Mouse (Mus musculus): ENCODE data around the gene Rnf34. TPM values are rescaled to one million over a fixed set of nuclear protein-coding genes. Genes with fewer than 3 reads are reported as not detected.
A peak's percentile ranks its signal among the peaks of the same experiment; 100 is the strongest.

The Rnf34 gene
- polyA plus RNA-seq, 1 experiment from 2014 or later = 32.4 TPM

- no peak overlapping the region for H3K4me3 ChIP-seq
- no peak overlapping the region for H3K4me2 ChIP-seq
- no peaks in the 10 kb centered on the region for H3K27me3 ChIP-seq (replicated peaks)
- H3K36me3 ChIP-seq = 0 out of 2 replicates have a peak, but pooled peaks cover 4% of the 10 kb centered on the region
- WGBS = 76% methylated on average over 8 of the region's 8 CpGs
- ATAC-seq (ENCODE audit: insufficient number of reproducible peaks, low FRiP score) = no peak
- H3K9me3 ChIP-seq (replicated peaks) = no peaks in the 10 kb centered on the region
- peaks cover 30% of the 10 kb centered on the region for H3K4me1 ChIP-seq (replicated peaks)
- H3K27ac ChIP-seq (ENCODE audit: poor library complexity, severe bottlenecking) = no peak overlapping the region
- no peak overlapping the region for H3K9ac ChIP-seq
These were observed 38.2 kb downstream of the Rnf34 start for GRCm38 (mm10) chr5:122887926-122888611.

DNA sequence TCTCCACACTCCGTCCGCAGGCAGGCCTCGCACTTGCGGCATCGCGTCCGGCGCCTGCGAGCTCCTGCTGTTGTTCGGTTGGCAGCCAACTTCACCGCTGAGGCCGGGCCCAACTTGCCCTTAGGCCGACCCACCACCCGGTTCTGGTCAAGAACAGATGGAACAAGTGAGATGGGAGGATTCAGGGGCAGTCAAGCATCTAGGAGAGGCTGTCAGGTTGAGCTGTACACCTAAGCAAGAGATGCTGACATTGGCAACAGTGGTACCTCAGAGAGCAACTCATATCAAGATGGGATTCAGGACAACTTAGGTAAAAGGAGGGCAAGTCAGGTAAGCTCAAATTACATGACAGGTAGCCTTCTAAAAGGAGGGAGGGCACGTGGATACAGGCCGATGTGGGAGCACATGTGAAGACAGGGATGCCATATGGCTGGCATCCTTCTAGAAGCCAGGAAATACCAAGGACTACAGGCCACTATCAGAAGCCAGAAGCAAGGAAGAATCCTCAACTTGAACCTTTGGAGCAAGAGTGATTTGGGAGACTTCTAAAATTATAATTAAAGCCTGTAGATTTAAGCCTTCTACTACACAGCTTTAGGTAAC, 38.9 kb downstream of the Rnf34 start:
- H3K27ac ChIP-seq (ENCODE audit: poor library complexity, severe bottlenecking) = no peak overlapping the region
- no peaks in the 10 kb centered on the region for H3K27me3 ChIP-seq (replicated peaks)
- H3K4me3 ChIP-seq = no peak overlapping the region
- H3K4me2 ChIP-seq = no peak overlapping the region
- peaks cover 28% of the 10 kb centered on the region for H3K4me1 ChIP-seq (replicated peaks)
- 88% methylated on average over 16 of the region's 16 CpGs for WGBS
- H3K9me3 ChIP-seq (replicated peaks) = no peaks in the 10 kb centered on the region
- no peak overlapping the region for H3K9ac ChIP-seq
- no peak for ATAC-seq (ENCODE audit: insufficient number of reproducible peaks, low FRiP score)
- 0 out of 2 replicates have a peak, but pooled peaks cover 4% of the 10 kb centered on the region for H3K36me3 ChIP-seq

GRCm38 (mm10) chr5:122890396-122890795, 40.5 kb downstream of the Rnf34 start:
- H3K27ac ChIP-seq (ENCODE audit: poor library complexity, severe bottlenecking) = no peak overlapping the region
- 43% methylated on average over 2 of the region's 2 CpGs for WGBS
- H3K27me3 ChIP-seq (replicated peaks) = no peaks in the 10 kb centered on the region
- H3K36me3 ChIP-seq = 0 out of 2 replicates have a peak, but pooled peaks cover 4% of the 10 kb centered on the region
- H3K9me3 ChIP-seq (replicated peaks) = no peaks in the 10 kb centered on the region
- H3K4me2 ChIP-seq = no peak overlapping the region
- no peak overlapping the region for H3K4me3 ChIP-seq
- no peak overlapping the region for H3K9ac ChIP-seq
- ATAC-seq (ENCODE audit: insufficient number of reproducible peaks, low FRiP score) = no peak
- H3K4me1 ChIP-seq (replicated peaks) = peaks cover 30% of the 10 kb centered on the region

DNA sequence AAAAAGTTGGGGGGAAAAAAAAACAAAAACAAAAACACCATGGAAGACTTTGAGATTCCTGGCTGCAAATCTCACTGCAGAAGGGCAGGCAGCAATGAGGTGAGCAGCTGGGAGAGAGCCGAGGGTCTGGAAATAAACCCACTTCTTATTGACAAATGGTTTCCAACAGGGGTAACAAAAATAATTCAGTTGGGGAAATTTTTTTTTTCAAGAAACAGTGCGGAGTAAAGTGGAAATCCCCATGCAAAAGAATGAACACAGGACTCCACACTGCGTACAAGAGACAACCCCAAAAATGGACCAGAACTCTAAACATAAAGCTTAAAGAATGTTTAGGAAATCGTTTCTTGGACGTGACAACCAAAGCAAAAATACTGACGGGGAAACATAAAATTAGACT, 43.4 kb downstream of the Rnf34 start:
- WGBS = 93% methylated on average over 6 of the region's 6 CpGs
- no peaks in the 10 kb centered on the region for H3K27me3 ChIP-seq (replicated peaks)
- no peak overlapping the region for H3K27ac ChIP-seq (ENCODE audit: poor library complexity, severe bottlenecking)
- peaks cover 33% of the 10 kb centered on the region for H3K4me1 ChIP-seq (replicated peaks)
- no peak for ATAC-seq (ENCODE audit: insufficient number of reproducible peaks, low FRiP score)
- H3K9me3 ChIP-seq (replicated peaks) = no peaks in the 10 kb centered on the region
- no peak overlapping the region for H3K4me3 ChIP-seq
- 0 out of 2 replicates have a peak, but pooled peaks cover 3% of the 10 kb centered on the region for H3K36me3 ChIP-seq
- H3K9ac ChIP-seq = no peak overlapping the region
- no peak overlapping the region for H3K4me2 ChIP-seq

DNA sequence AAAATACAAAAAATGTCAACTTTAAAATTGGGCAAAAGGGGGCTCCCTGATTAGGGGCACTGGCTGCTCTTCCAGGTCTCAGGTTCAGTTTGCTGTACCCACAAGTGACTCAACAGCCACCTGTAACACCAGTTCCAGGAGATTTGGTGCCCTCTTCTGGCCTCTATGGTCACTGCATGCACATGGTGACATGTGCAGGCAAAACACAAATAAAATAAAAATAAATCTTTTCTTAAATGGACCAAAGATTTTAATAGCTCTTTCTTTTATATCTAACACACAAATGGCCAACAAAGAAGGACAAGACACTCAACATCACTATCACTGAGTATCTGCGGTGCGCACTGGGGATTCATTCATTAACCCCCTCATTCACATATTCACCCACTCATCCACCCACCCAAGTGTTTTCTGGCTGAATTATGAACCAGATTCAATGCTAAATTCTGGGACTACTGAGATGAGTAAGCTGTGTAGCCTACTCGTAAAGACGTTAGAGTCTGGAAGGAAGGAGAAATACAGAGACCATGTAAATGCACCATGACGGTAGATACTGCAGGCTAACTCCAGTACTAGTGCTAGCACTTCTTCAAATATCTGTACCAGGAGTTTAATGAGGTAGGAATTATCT, 44.3 kb downstream of the Rnf34 start:
- no peak for ATAC-seq (ENCODE audit: insufficient number of reproducible peaks, low FRiP score)
- Histone ChIP-seq H3K4me1 (replicated peaks) (peaks cover 39% of the 10 kb centered on the region), H3K9ac (no peak overlapping the region), H3K4me2 (no peak overlapping the region), H3K9me3 (replicated peaks) (no peaks in the 10 kb centered on the region), H3K4me3 (no peak overlapping the region), H3K27me3 (replicated peaks) (no peaks in the 10 kb centered on the region), H3K27ac (ENCODE audit: poor library complexity, severe bottlenecking) (no peak overlapping the region), H3K36me3 (no peaks in the 10 kb centered on the region)
- 88% methylated on average over 5 of the region's 5 CpGs for WGBS

DNA sequence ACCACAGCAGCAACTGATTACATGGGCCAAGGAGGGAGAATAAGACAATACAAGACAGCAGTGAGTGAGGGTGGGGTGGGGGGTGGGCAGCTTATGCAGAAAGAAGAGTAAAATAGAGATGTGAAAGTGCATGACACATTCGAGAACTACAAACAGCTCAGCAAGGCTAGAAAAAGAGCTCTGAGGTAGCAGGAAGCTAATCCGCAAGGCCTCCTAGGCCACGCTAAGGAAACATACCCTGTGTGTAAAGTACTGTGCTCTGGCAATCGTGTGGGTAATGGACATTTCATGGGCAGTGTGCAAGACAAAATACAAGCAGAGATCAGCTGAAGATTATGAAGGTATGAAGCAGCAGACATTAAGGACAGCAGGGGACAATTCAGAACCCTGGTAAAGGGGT, 45.0 kb downstream of the Rnf34 start:
- H3K9ac ChIP-seq = 0 out of 2 replicates have a peak overlapping the region, but pooled peaks have one; percentile 20

DNA sequence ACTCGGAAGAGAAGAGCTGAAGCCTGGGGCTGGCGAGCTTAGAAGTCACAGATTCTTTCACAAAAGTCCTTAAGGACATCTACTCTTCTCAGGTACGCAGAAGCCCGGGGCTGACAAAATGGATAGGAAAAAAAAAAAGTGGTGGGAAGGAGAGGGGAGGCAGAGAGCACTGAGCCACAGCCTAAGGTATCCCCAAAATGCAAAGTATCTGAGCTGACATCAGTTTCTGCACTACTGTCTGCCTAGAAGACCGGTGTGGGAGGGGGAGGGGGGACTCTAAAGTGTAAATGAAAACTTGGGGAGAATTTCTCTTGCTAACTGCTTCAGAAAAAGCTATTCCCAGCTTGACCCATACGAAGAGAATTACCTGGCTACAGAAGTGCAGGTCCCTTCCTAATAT, 48.3 kb downstream of the Rnf34 start:
- 70% methylated on average over 6 of the region's 6 CpGs for WGBS
- no peaks in the 10 kb centered on the region for H3K27me3 ChIP-seq (replicated peaks)
- H3K4me1 ChIP-seq (replicated peaks) = peaks cover 41% of the 10 kb centered on the region
- ATAC-seq (ENCODE audit: insufficient number of reproducible peaks, low FRiP score) = no peak
- peak overlapping the region; percentile 96; the same call in 1 of the 2 replicates for H3K4me2 ChIP-seq
- no peak overlapping the region for H3K4me3 ChIP-seq
- H3K27ac ChIP-seq (ENCODE audit: poor library complexity, severe bottlenecking) = no peak overlapping the region
- no peaks in the 10 kb centered on the region for H3K36me3 ChIP-seq
- no peaks in the 10 kb centered on the region for H3K9me3 ChIP-seq (replicated peaks)
- no peak overlapping the region for H3K9ac ChIP-seq

More for the DNA sequence above, 45.0 kb downstream of the Rnf34 start:
- WGBS = 70% methylated on average over 4 of the region's 4 CpGs
- Histone ChIP-seq H3K27ac (ENCODE audit: poor library complexity, severe bottlenecking) (no peak overlapping the region), H3K27me3 (replicated peaks) (no peaks in the 10 kb centered on the region), H3K4me2 (no peak overlapping the region; the same call in 1 of the 2 replicates), H3K36me3 (no peaks in the 10 kb centered on the region), H3K4me3 (no peak overlapping the region), H3K9me3 (replicated peaks) (no peaks in the 10 kb centered on the region), H3K4me1 (replicated peaks) (peaks cover 45% of the 10 kb centered on the region)
- ATAC-seq (ENCODE audit: insufficient number of reproducible peaks, low FRiP score) = no peak

- Histone ChIP-seq H3K27me3 (replicated peaks) (no peaks in the 10 kb centered on the region), H3K4me2 (peak overlapping the region; percentile 96), H3K4me1 (replicated peaks) (peaks cover 41% of the 10 kb centered on the region), H3K4me3 (peak overlapping the region; percentile 98), H3K36me3 (no peaks in the 10 kb centered on the region), H3K27ac (ENCODE audit: poor library complexity, severe bottlenecking) (peak overlapping the region; percentile 89), H3K9ac (peak overlapping the region; percentile 99), H3K9me3 (replicated peaks) (no peaks in the 10 kb centered on the region)
- ATAC-seq (ENCODE audit: insufficient number of reproducible peaks, low FRiP score) = peak; percentile 5; the same call in 1 of the 2 replicates
- 2% methylated on average over 44 of the region's 45 CpGs for WGBS
These were observed 49.3 kb downstream of the Rnf34 start for GRCm38 (mm10) chr5:122898963-122899776.

DNA sequence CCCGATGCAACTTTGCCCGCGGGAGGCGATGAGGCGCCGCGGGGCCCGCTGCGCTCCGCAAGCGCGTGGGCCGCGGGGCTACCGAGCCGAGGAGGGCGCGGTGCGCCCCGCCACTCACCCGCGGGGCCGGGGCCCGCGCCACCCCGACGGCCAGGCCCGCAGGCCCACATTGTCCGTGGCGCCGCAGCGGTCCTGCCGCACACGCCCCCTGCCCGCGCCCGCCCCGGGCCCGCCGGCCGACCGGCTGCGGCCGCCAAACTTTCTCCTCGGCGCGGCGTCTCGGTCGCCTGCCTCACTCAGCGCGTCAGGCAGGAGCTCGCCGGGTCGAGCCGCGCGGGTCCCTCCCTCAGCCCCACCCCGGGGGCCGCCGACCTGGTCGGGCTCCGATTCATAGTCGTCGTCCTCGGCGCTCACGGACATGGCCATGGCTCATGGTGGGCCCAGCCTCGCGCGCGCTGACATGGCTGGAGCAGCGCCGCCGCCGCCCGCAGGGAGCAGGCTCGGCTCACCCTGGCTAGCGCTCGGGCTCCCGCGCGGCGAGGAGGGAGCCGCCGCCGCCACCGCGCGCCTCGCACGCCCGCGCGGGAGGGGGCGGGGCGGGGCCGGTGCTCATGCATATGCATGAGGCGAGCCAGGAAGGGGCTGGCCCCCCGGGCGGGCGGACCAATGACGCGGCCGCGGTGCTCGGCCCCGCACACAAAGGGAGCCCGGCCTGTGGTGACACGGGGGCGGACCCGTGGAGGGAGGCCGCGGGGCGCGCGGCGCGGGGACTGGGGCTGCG, 50.1 kb downstream of the Rnf34 start:
- peak; percentile 98 for ATAC-seq (ENCODE audit: insufficient number of reproducible peaks, low FRiP score)
- Histone ChIP-seq H3K4me1 (replicated peaks) (peaks cover 35% of the 10 kb centered on the region), H3K27ac (ENCODE audit: poor library complexity, severe bottlenecking) (peak overlapping the region; percentile 89), H3K36me3 (no peaks in the 10 kb centered on the region), H3K4me2 (peak overlapping the region; percentile 96), H3K27me3 (replicated peaks) (no peaks in the 10 kb centered on the region), H3K4me3 (peak overlapping the region; percentile 98), H3K9ac (peak overlapping the region; percentile 99), H3K9me3 (replicated peaks) (no peaks in the 10 kb centered on the region)
- 1% methylated on average over 92 of the region's 120 CpGs for WGBS

DNA sequence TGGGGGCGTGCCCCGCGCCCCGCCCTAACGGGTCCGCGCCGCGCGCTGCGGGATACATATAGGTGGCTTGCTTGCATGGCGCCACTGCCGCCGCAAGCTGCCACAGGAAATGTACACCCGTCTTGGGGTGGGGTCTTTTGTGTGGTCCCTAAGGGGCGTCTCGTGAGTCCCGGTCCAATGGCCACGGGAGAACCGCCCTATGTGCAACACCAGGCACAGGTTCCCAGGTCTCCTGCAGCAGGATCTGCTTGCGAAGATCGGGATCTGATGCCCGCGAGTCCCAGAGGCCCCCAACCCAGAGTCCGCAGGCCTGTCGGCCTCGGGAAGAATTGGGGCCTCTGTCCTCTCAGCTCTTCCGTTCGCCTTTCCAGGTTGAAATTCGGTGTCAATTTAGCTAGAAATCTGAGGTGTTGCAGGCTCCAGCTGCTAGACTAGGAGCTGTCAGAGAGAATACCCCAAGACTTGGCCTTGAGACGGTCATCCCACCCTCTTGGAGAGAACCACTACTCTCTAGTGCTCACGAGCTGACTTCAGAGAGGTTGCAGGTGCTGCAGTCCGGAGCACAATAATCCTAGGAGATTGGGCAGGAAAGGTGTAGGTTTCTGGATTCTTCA, 50.8 kb downstream of the Rnf34 start:
- Histone ChIP-seq H3K4me2 (peak overlapping the region; percentile 96), H3K27ac (ENCODE audit: poor library complexity, severe bottlenecking) (peak overlapping the region; percentile 89), H3K4me3 (peak overlapping the region; percentile 98), H3K9ac (peak overlapping the region; percentile 99), H3K9me3 (replicated peaks) (no peaks in the 10 kb centered on the region), H3K36me3 (no peaks in the 10 kb centered on the region), H3K27me3 (replicated peaks) (no peaks in the 10 kb centered on the region), H3K4me1 (replicated peaks) (peaks cover 30% of the 10 kb centered on the region)
- no peak for ATAC-seq (ENCODE audit: insufficient number of reproducible peaks, low FRiP score)
- 3% methylated on average over 31 of the region's 33 CpGs for WGBS
